28 mouse cellular contexts compared by ENCODE assay signal in genomic region chr4:139151370-139151769, GRCm38 (mm10). TPM values are rescaled to one million over a fixed set of nuclear protein-coding genes. Genes with fewer than 3 reads are reported as not detected.
DNase-seq lines count a peak whose midpoint lies in the region; ATAC-seq and TF ChIP-seq lines count a peak whose summit lies in the region.
"Had no signal": no experiment of that assay in that cellular context is flagged by ENCODE, and none has a peak within 500 bp of the region (broad histone marks: within the 10 kb centered on the region; RNA-seq: fewer than 3 reads in every experiment).

No protein-coding gene starts in this region.

- no peak overlapping the region for H3K4me3 ChIP-seq in intestine, postnatal 0 days (ENCODE audit: low read depth, low read length)
- no peak overlapping the region for H3K4me3 ChIP-seq in intestine, embryonic 16.5 days (ENCODE audit: low read length)
- H3K4me3 ChIP-seq in liver, embryonic 14.5 days (ENCODE audit: insufficient read depth in 1 of 2, low read depth in 2 of 2, low read length in 2 of 2): no peak overlapping the region
- H3K4me3 ChIP-seq in E14TG2a.4 (replicated peaks; ENCODE audit: low read length): no peak overlapping the region
- no peak overlapping the region for H3K4me3 ChIP-seq in MEL (ENCODE audit: control insufficient read depth in 1 of 2, insufficient read depth in 1 of 2, low read depth in 2 of 2, low read length in 2 of 2)
- H3K4me3 ChIP-seq: embryonic facial prominence, embryonic 13.5 days; erythroblast, embryonic 14.5 days; forebrain, embryonic 12.5 days; limb, embryonic 13.5 days; midbrain, embryonic 15.5 days; myocyte; neural tube, embryonic 13.5 days; stomach, embryonic 15.5 days had no signal

- TF ChIP-seq POLR2A in MEL (IDR thresholded peaks at IDR 0.05; ENCODE audit: control insufficient read depth in 1 of 2, insufficient read depth in 1 of 2, low read depth in 1 of 2, low read length in 2 of 2, poor library complexity in 1 of 2): no peak

- no peaks in the 10 kb centered on the region for H3K4me1 ChIP-seq in intestine, postnatal 0 days (replicated peaks; ENCODE audit: control insufficient read depth, insufficient read depth, low read length)
- no peaks in the 10 kb centered on the region; the same call in 1 of the 2 replicates for H3K4me1 ChIP-seq in intestine, embryonic 16.5 days (ENCODE audit: control insufficient read depth, insufficient read depth, low read length)
- H3K4me1 ChIP-seq in liver, embryonic 14.5 days (replicated peaks; ENCODE audit: control insufficient read depth in 2 of 2, insufficient read depth in 2 of 2, low read length in 1 of 2): no peaks in the 10 kb centered on the region
- H3K4me1 ChIP-seq in E14TG2a.4 (replicated peaks; ENCODE audit: low read depth, low read length): peaks cover 28% of the 10 kb centered on the region
- no peaks in the 10 kb centered on the region for H3K4me1 ChIP-seq in MEL (ENCODE audit: control insufficient read depth in 1 of 2, insufficient read depth in 2 of 2, low read length in 2 of 2)
- H3K4me1 ChIP-seq: embryonic facial prominence, embryonic 13.5 days; forebrain, embryonic 12.5 days; limb, embryonic 13.5 days; midbrain, embryonic 15.5 days; neural tube, embryonic 13.5 days; stomach, embryonic 15.5 days had no signal

- TF ChIP-seq RAD21 in MEL (IDR thresholded peaks at IDR 0.05; ENCODE audit: low read depth, low read length): peak; percentile 3

- H3K27ac ChIP-seq in intestine, postnatal 0 days (ENCODE audit: low read depth, low read length): no peak overlapping the region
- H3K27ac ChIP-seq in intestine, embryonic 16.5 days (ENCODE audit: low read length): no peak overlapping the region
- H3K27ac ChIP-seq in liver, embryonic 14.5 days: no peak overlapping the region
- no peak overlapping the region for H3K27ac ChIP-seq in MEL (ENCODE audit: control insufficient read depth, low read depth, low read length)
- H3K27ac ChIP-seq: embryonic facial prominence, embryonic 13.5 days; forebrain, embryonic 12.5 days; limb, embryonic 13.5 days; midbrain, embryonic 15.5 days; neural tube, embryonic 13.5 days; stomach, embryonic 15.5 days had no signal

- DNase-seq in liver, embryonic 14.5 days (ENCODE audit: low read depth in 3 of 3, low spot score in 3 of 3): no peak
- DNase-seq in liver: no peak
- no peak for DNase-seq in MEL (ENCODE audit: low read depth, low spot score)
- DNase-seq in Muller cell, postnatal 12 days (ENCODE audit: inconsistent ontology term): no peak
- no peak for DNase-seq in frontal cortex, postnatal 36 days (ENCODE audit: low spot score in 2 of 2)
- DNase-seq: adrenal gland, adult 8-10 months; cerebellum, adult 2 months; cerebellum, postnatal 25 days; kidney, adult 11 months; kidney, postnatal 14 days; layer of hippocampus, postnatal 36 days; lung, adult 18-20 months; lung, postnatal 4 days had no signal

- H3K9ac ChIP-seq in intestine, postnatal 0 days (ENCODE audit: low read depth, low read length): no peak overlapping the region
- no peak overlapping the region for H3K9ac ChIP-seq in intestine, embryonic 16.5 days (ENCODE audit: low read depth, low read length)
- H3K9ac ChIP-seq in liver, embryonic 14.5 days (replicated peaks): no peak overlapping the region
- H3K9ac ChIP-seq in MEL (ENCODE audit: control insufficient read depth, low read depth, low read length, poor library complexity, severe bottlenecking): no peak overlapping the region
- H3K9ac ChIP-seq: embryonic facial prominence, embryonic 13.5 days; forebrain, embryonic 12.5 days; limb, embryonic 13.5 days; midbrain, embryonic 15.5 days; neural tube, embryonic 13.5 days; stomach, embryonic 15.5 days had no signal

- peak; percentile 35 for TF ChIP-seq CTCF in intestine, postnatal 0 days (IDR thresholded peaks at IDR 0.05; ENCODE audit: low read depth)
- peak; percentile 24; the same call in 1 of the 2 replicates for TF ChIP-seq CTCF in liver, embryonic 14.5 days (IDR thresholded peaks at IDR 0.05; ENCODE audit: low read depth)
- TF ChIP-seq CTCF in E14TG2a.4 (conservative IDR thresholded peaks at IDR 0.05; ENCODE audit: low read length) (peak; percentile 52), MEL (IDR thresholded peaks at IDR 0.05 in 2 of 3, conservative IDR thresholded peaks at IDR 0.05 in 1 of 3; ENCODE audit: control insufficient read depth in 1 of 3, insufficient read depth in 1 of 3, low read depth in 2 of 3, low read length in 3 of 3, poor library complexity in 1 of 3, severe bottlenecking in 1 of 3) (peak in 2 of 3 experiments; percentile 6 to 9; a peak in 1 of 6 replicates)

- H3K36me3 ChIP-seq in intestine, postnatal 0 days (ENCODE audit: control insufficient read depth, insufficient read depth): no peaks in the 10 kb centered on the region
- H3K36me3 ChIP-seq in intestine, embryonic 16.5 days (ENCODE audit: control insufficient read depth, insufficient read depth, low read length): no peaks in the 10 kb centered on the region
- no peaks in the 10 kb centered on the region for H3K36me3 ChIP-seq in liver, embryonic 14.5 days (replicated peaks; ENCODE audit: control insufficient read depth, insufficient read depth, low read depth)
- H3K36me3 ChIP-seq in E14TG2a.4 (ENCODE audit: insufficient read depth, low read length): no peaks in the 10 kb centered on the region
- no peaks in the 10 kb centered on the region for H3K36me3 ChIP-seq in MEL (ENCODE audit: control insufficient read depth in 1 of 2, insufficient read depth in 2 of 2, low read length in 2 of 2)
- H3K36me3 ChIP-seq: embryonic facial prominence, embryonic 13.5 days; forebrain, embryonic 12.5 days; limb, embryonic 13.5 days; midbrain, embryonic 15.5 days; neural tube, embryonic 13.5 days; stomach, embryonic 15.5 days had no signal

- no peaks in the 10 kb centered on the region for H3K79me2 ChIP-seq in MEL (ENCODE audit: control insufficient read depth, insufficient read depth, low read length, poor library complexity)

- 70% methylated on average over 6 of the region's 6 CpGs for WGBS in intestine, postnatal 0 days
- WGBS in intestine, embryonic 16.5 days: 71% methylated on average over 6 of the region's 6 CpGs
- WGBS in liver, embryonic 14.5 days (ENCODE audit: insufficient replicate concordance): 48% methylated on average over 6 of the region's 6 CpGs

- H3K4me2 ChIP-seq in intestine, postnatal 0 days (replicated peaks; ENCODE audit: low read depth): no peak overlapping the region
- no peak overlapping the region for H3K4me2 ChIP-seq in intestine, embryonic 16.5 days (ENCODE audit: low read depth, low read length)
- no peak overlapping the region for H3K4me2 ChIP-seq in liver, embryonic 14.5 days (ENCODE audit: low read depth)
- H3K4me2 ChIP-seq: embryonic facial prominence, embryonic 13.5 days; forebrain, embryonic 12.5 days; heart, embryonic 11.5 days; limb, embryonic 13.5 days; midbrain, embryonic 15.5 days; neural tube, embryonic 13.5 days; stomach, embryonic 15.5 days had no signal

- ATAC-seq in intestine, postnatal 0 days: no peak
- ATAC-seq in intestine, embryonic 16.5 days: no peak
- ATAC-seq in liver, embryonic 14.5 days (ENCODE audit: insufficient read depth): no peak
- ATAC-seq: activated CD4-positive, CD25-positive, alpha-beta regulatory T cell, adult 4 months; hindbrain, embryonic 16.5 days; midbrain, embryonic 15.5 days had no signal

- H3K27me3 ChIP-seq in intestine, postnatal 0 days (replicated peaks; ENCODE audit: control insufficient read depth, insufficient read depth, low read length): no peaks in the 10 kb centered on the region
- H3K27me3 ChIP-seq in intestine, embryonic 16.5 days (replicated peaks; ENCODE audit: control insufficient read depth, insufficient read depth, low read length): no peaks in the 10 kb centered on the region
- no peaks in the 10 kb centered on the region for H3K27me3 ChIP-seq in liver, embryonic 14.5 days (ENCODE audit: control insufficient read depth, insufficient read depth, low read length)
- H3K27me3 ChIP-seq in E14TG2a.4 (ENCODE audit: insufficient read depth, low read length) (peaks cover 10% of the 10 kb centered on the region), MEL (ENCODE audit: control insufficient read depth in 1 of 2, insufficient read depth in 2 of 2, low read length in 2 of 2) (peaks cover 0 to 5% of the 10 kb centered on the region in 2 experiments; a peak in 2 of 4 replicates)
- H3K27me3 ChIP-seq: embryonic facial prominence, embryonic 13.5 days; forebrain, embryonic 12.5 days; limb, embryonic 13.5 days; midbrain, embryonic 15.5 days; neural tube, embryonic 13.5 days; stomach, embryonic 15.5 days had no signal

- H3K9me3 ChIP-seq in intestine, postnatal 0 days (ENCODE audit: control insufficient read depth): no peaks in the 10 kb centered on the region
- H3K9me3 ChIP-seq in intestine, embryonic 16.5 days (ENCODE audit: control insufficient read depth, low read length): peaks cover 6% of the 10 kb centered on the region
- no peaks in the 10 kb centered on the region; the same call in 1 of the 2 replicates for H3K9me3 ChIP-seq in liver, embryonic 14.5 days (ENCODE audit: control insufficient read depth, low read length)
- peaks cover 17% of the 10 kb centered on the region for H3K9me3 ChIP-seq in E14TG2a.4 (ENCODE audit: low read length)
- H3K9me3 ChIP-seq in MEL (replicated peaks; ENCODE audit: insufficient read depth, low read length): no peaks in the 10 kb centered on the region

- no peak for TF ChIP-seq EP300 in liver, embryonic 14.5 days (IDR thresholded peaks at IDR 0.05; ENCODE audit: low read depth)
- TF ChIP-seq EP300 in MEL (IDR thresholded peaks at IDR 0.05; ENCODE audit: low read depth in 1 of 2, low read length in 2 of 2): no peak

RNA-seq across cellular contexts. Expression of gene Minos1, which starts 20.5 kb away (rescaled TPM):
- 820 and 852 TPM in 2 replicates for polyA plus RNA-seq in intestine, postnatal 0 days (2015; fragmentation: Nextera tagmentation; extraction: Ambion mirVana)
- polyA plus RNA-seq in intestine, embryonic 16.5 days (2015; fragmentation: Nextera tagmentation; extraction: Ambion mirVana): 658 and 660 TPM in 2 replicates
- 29.1 and 94.0 TPM in 2 replicates for polyA plus RNA-seq in liver, embryonic 14.5 days (2012; rRNA removed)
- 391 and 424 TPM in 2 replicates for polyA plus RNA-seq in liver, embryonic 14.5 days (2014; fragmentation: Nextera tagmentation; extraction: Ambion mirVana)
- total RNA-seq in MEL (2012; rRNA removed): 163 and 183 TPM in 2 replicates
- polyA plus RNA-seq in MEL (2012; ENCODE audit: insufficient read depth in 1 of 2, insufficient read length in 2 of 2, low read depth in 1 of 2, low replicate concordance in 2 of 2, missing spikeins in 1 of 2): 100 to 1,000 TPM in 1 of 2 experiments, not detected in 1; 401 TPM

RNA-seq across cellular contexts. Expression of gene Capzb, which starts 41.3 kb away (rescaled TPM):
- 299 and 306 TPM in 2 replicates for polyA plus RNA-seq in intestine, postnatal 0 days (2015; fragmentation: Nextera tagmentation; extraction: Ambion mirVana)
- polyA plus RNA-seq in intestine, embryonic 16.5 days (2015; fragmentation: Nextera tagmentation; extraction: Ambion mirVana): 440 and 454 TPM in 2 replicates
- polyA plus RNA-seq in liver, embryonic 14.5 days (2012; rRNA removed): 55.4 and 63.0 TPM in 2 replicates
- polyA plus RNA-seq in liver, embryonic 14.5 days (2014; fragmentation: Nextera tagmentation; extraction: Ambion mirVana): 105 and 110 TPM in 2 replicates
- 91.2 and 103 TPM in 2 replicates for total RNA-seq in MEL (2012; rRNA removed)
- 100 to 1,000 TPM in 1 of 2 experiments, not detected in 1; 354 TPM for polyA plus RNA-seq in MEL (2012; ENCODE audit: insufficient read depth in 1 of 2, insufficient read length in 2 of 2, low read depth in 1 of 2, low replicate concordance in 2 of 2, missing spikeins in 1 of 2)

RNA-seq across cellular contexts. Expression of gene Nbl1, which starts 58.6 kb away (rescaled TPM):
- 37.6 and 39.9 TPM in 2 replicates for polyA plus RNA-seq in intestine, postnatal 0 days (2015; fragmentation: Nextera tagmentation; extraction: Ambion mirVana)
- polyA plus RNA-seq in intestine, embryonic 16.5 days (2015; fragmentation: Nextera tagmentation; extraction: Ambion mirVana): 38.9 and 43.3 TPM in 2 replicates
- 0.74 and 0.80 TPM in 2 replicates for polyA plus RNA-seq in liver, embryonic 14.5 days (2012; rRNA removed)
- polyA plus RNA-seq in liver, embryonic 14.5 days (2014; fragmentation: Nextera tagmentation; extraction: Ambion mirVana): 0.63 and 0.91 TPM in 2 replicates
- total RNA-seq in MEL (2012; rRNA removed): not detected in 2 replicates
- polyA plus RNA-seq in MEL (2012; ENCODE audit: insufficient read depth in 1 of 2, insufficient read length in 2 of 2, low read depth in 1 of 2, low replicate concordance in 2 of 2, missing spikeins in 1 of 2): under 1 TPM in 1 of 2 experiments, not detected in 1; 0.14 TPM
- total RNA-seq: megakaryocyte-erythroid progenitor cell, adult 5-6 weeks had no signal

Comparison
In these comparisons a context has a peak if more than half of its experiments do, and no peak if none do; other contexts are left out.
1. RNA of gene Nbl1, which starts 58.6 kb away (polyA plus RNA-seq): 37.6 to 39.9 TPM in intestine, postnatal 0 days and 38.9 to 43.3 TPM in intestine, embryonic 16.5 days; 0.63 to 0.91 TPM in liver, embryonic 14.5 days and 0.14 TPM in MEL; every median in the first group is over 10 times any median in the second.
2. Peak in every context shown above with its lines, with median percentiles within 50 percentile points of each other: CTCF ChIP-seq.